In genomic region chr9:56686339-56687144, GRCm38 (mm10) we compare ENCODE assay signal across 8 mouse cellular contexts.
DNase-seq lines count a peak whose midpoint lies in the region; ATAC-seq and TF ChIP-seq lines count a peak whose summit lies in the region.

No protein-coding gene starts in this region.

- peak overlapping the region; percentile 33; the same call in 1 of the 2 replicates for H3K27ac ChIP-seq in lung, embryonic 14.5 days (ENCODE audit: low read depth)
- peak overlapping the region; percentile 50; the same call in 1 of the 2 replicates for H3K27ac ChIP-seq in kidney, postnatal 0 days
- H3K27ac ChIP-seq in stomach, embryonic 14.5 days (ENCODE audit: low read length): no peak overlapping the region

- H3K36me3 ChIP-seq in lung, embryonic 14.5 days (ENCODE audit: insufficient read depth): no peaks in the 10 kb centered on the region
- no peaks in the 10 kb centered on the region for H3K36me3 ChIP-seq in kidney, postnatal 0 days (ENCODE audit: insufficient read depth, low read length)
- H3K36me3 ChIP-seq in stomach, embryonic 14.5 days (ENCODE audit: control insufficient read depth, insufficient read depth, low read length): no peaks in the 10 kb centered on the region

- peak; percentile 75 for DNase-seq in lung, embryonic 14.5 days
- DNase-seq in lung, adult 18-20 months: no peak
- peak; percentile 85 to 90 for DNase-seq in frontal cortex, adult 2 months (ENCODE audit: extremely low spot score in 1 of 2, low spot score in 1 of 2)
- DNase-seq in kidney, postnatal 0 days (ENCODE audit: low spot score): peak; percentile 75
- peak; percentile 28 for DNase-seq in liver
- no peak for DNase-seq in cerebellum, adult 18-20 months
- no peak for DNase-seq in urinary bladder, postnatal 14 days (ENCODE audit: low spot score)

- 48% methylated on average over 14 of the region's 14 CpGs for WGBS in lung, embryonic 14.5 days
- WGBS in kidney, postnatal 0 days: 41% methylated on average over 14 of the region's 14 CpGs
- 52% methylated on average over 14 of the region's 14 CpGs for WGBS in stomach, embryonic 14.5 days

- peaks cover 3% of the 10 kb centered on the region for H3K4me1 ChIP-seq in lung, embryonic 14.5 days (ENCODE audit: insufficient read depth)
- H3K4me1 ChIP-seq in kidney, postnatal 0 days (replicated peaks; ENCODE audit: insufficient read depth, low read length): peaks cover 7% of the 10 kb centered on the region
- no peaks in the 10 kb centered on the region for H3K4me1 ChIP-seq in stomach, embryonic 14.5 days (ENCODE audit: control insufficient read depth, insufficient read depth, low read length)

- no peaks in the 10 kb centered on the region for H3K27me3 ChIP-seq in lung, embryonic 14.5 days (ENCODE audit: insufficient read depth, low read length)
- H3K27me3 ChIP-seq in kidney, postnatal 0 days (ENCODE audit: insufficient read depth, low read length): no peaks in the 10 kb centered on the region
- no peaks in the 10 kb centered on the region for H3K27me3 ChIP-seq in stomach, embryonic 14.5 days (ENCODE audit: control insufficient read depth, insufficient read depth, low read length)

- no peak overlapping the region for H3K9ac ChIP-seq in lung, embryonic 14.5 days
- no peak overlapping the region for H3K9ac ChIP-seq in kidney, postnatal 0 days (ENCODE audit: low read depth, low read length)
- H3K9ac ChIP-seq in stomach, embryonic 14.5 days (replicated peaks; ENCODE audit: low read depth, low read length): no peak overlapping the region

- TF ChIP-seq CTCF in lung, embryonic 14.5 days (IDR thresholded peaks at IDR 0.05; ENCODE audit: low read depth): no peak
- TF ChIP-seq CTCF in kidney, postnatal 0 days (IDR thresholded peaks at IDR 0.05; ENCODE audit: low read depth): no peak

- peak; percentile 95 for ATAC-seq in lung, embryonic 14.5 days (ENCODE audit: insufficient read depth)
- ATAC-seq in kidney, postnatal 0 days (replicated peaks; ENCODE audit: low FRiP score, low read depth): peak; percentile 62; the same call in 1 of the 2 replicates
- peak; percentile 72; the same call in 1 of the 2 replicates for ATAC-seq in stomach, embryonic 14.5 days (ENCODE audit: insufficient number of reproducible peaks, insufficient read depth, low FRiP score, low read depth)

- no peak overlapping the region for H3K4me2 ChIP-seq in lung, embryonic 14.5 days
- no peak overlapping the region for H3K4me2 ChIP-seq in kidney, postnatal 0 days (ENCODE audit: low read length)
- H3K4me2 ChIP-seq in stomach, embryonic 14.5 days (replicated peaks; ENCODE audit: low read depth, low read length): no peak overlapping the region

- H3K4me3 ChIP-seq in lung, embryonic 14.5 days (ENCODE audit: low read depth, low read length): no peak overlapping the region
- H3K4me3 ChIP-seq in kidney, postnatal 0 days (replicated peaks; ENCODE audit: low read depth, low read length): no peak overlapping the region
- no peak overlapping the region for H3K4me3 ChIP-seq in stomach, embryonic 14.5 days (ENCODE audit: low read depth, low read length)

- H3K9me3 ChIP-seq in lung, embryonic 14.5 days (ENCODE audit: low read depth, low read length): no peaks in the 10 kb centered on the region
- H3K9me3 ChIP-seq in kidney, postnatal 0 days (replicated peaks; ENCODE audit: low read length): no peaks in the 10 kb centered on the region
- H3K9me3 ChIP-seq in stomach, embryonic 14.5 days (ENCODE audit: control insufficient read depth, low read depth, low read length): no peaks in the 10 kb centered on the region

Comparison
In these comparisons a context has a peak if more than half of its experiments do, and no peak if none do; other contexts are left out.
1. DNase-seq: peak in lung, embryonic 14.5 days (single experiment), frontal cortex, adult 2 months (2 of 2), kidney, postnatal 0 days (single experiment) and liver (single experiment); none in lung, adult 18-20 months (0 of 2), cerebellum, adult 18-20 months (0 of 2) and urinary bladder, postnatal 14 days (single experiment).
2. Peak in every context shown above with its lines, with median percentiles within 50 percentile points of each other: ATAC-seq.